Mouse (Mus musculus) kidney, adult 2 months (tissue): ENCODE results near the gene Mtmr4.

Source experiments
- CTCF ChIP-seq: fragments of 200-500 bp; conservative IDR thresholded peaks from 2 replicates; pipeline ENCODE4 v1.5.1; 2011; ENCODE audit warnings: low read depth, mild to moderate bottlenecking, control low read depth, low read length, moderate library complexity, mixed read lengths; ENCODE audit not compliant: insufficient read depth, insufficient read length
- POLR2A ChIP-seq: fragments of 200-500 bp; IDR thresholded peaks from one replicate; pipeline ENCODE4 v1.6.1; 2011; ENCODE audit warnings: low read depth, low read length, control low read depth

- TF ChIP-seq CTCF (no peak), POLR2A (no peak)
These were observed 4.6 kb upstream of the Mtmr4 start for GRCm38 (mm10) chr11:87587211-87587874.
